Mouse (Mus musculus): ENCODE measurements around the gene Nisch.

Nisch gene

GRCm38 (mm10) chr14:31216846-31217245 lies at the start of gene Nisch:
Nisch (minus strand) TSS chr14:31216946.
- DNase-seq, result no peak

DNA sequence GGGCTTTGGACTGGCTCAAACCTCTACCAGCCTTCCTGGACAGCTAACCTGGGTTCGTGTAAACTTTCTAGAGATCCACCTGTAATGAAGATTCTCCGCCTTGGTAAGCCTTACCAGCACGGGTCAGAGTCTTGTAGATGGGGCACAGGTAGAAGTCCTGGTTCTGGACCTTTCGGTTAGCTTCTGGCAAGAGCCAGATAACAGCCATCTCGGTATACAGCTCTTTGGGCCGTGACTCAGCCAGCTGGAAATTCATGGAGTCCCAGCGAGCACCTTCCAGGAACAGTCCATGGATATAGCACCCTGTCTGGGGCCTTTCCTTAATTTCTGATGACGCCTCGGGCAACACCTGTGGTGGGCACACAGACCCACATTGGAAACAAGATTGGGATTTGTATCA lies 44.2 kb upstream of the Nisch start:
- DNase-seq, result no peak

- no peak for DNase-seq
Measured at GRCm38 (mm10) chr14:31260374-31260773, 43.6 kb upstream of the Nisch start.

GRCm38 (mm10) chr14:31258476-31259050 lies 41.8 kb upstream of the Nisch start:
- no peak for DNase-seq

- no peak for DNase-seq
Measured at GRCm38 (mm10) chr14:31252091-31252490, 35.3 kb upstream of the Nisch start.

DNA sequence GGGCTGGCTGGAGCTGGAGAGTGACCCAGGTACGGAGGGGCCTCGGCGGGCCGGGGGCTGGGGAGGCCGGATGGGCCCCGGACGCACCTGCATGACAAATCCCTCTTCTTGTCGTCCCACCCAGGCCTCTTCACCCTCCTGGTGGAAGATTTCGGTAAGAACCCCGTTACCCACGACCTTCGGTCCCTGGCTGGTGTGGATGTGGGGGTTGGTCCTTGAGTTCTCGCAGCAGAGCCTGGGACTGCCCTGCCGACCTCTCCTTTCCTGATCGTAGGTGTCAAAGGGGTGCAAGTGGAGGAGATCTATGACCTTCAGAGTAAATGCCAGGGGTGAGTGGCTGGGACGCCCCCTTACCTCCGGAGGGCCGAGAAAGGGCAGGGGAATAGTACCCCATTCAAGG lies 34.9 kb upstream of the Nisch start:
- no peak for DNase-seq

DNA sequence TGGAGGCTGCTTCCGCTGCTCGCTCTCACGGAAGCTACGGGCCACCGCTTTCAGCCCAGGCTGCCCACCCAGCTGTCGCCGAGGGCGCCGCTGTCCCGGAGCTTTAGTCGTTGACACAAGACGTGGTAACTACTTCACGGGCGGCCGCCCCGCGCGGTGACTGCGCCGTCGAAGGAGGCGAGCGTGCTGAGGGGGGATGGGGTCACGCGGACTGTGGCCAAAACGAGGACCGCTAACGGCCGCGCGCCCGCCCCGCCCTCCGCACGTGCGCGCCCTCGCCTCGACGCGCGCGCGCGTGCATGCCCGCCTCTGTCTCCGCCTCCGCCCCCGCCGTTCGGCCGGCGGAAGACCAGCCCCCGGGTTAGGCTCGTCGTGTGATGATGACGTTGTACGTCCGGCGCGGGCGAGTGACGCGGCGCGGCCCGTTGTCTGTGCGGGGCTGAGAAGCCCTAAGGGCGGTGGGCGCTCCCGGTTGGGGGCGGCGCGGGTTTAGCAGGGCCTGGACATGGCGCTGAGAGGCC lies 34.4 kb upstream of the Nisch start, which contains the start of the genes Phf7 and Bap1:
TSS of gene Phf7 (minus strand) at position 234 of the 521 bp plus-strand sequence.
TSS of gene Bap1 (plus strand) at position 367 of the 521 bp plus-strand sequence.
- peak; percentile 96 for DNase-seq

DNA sequence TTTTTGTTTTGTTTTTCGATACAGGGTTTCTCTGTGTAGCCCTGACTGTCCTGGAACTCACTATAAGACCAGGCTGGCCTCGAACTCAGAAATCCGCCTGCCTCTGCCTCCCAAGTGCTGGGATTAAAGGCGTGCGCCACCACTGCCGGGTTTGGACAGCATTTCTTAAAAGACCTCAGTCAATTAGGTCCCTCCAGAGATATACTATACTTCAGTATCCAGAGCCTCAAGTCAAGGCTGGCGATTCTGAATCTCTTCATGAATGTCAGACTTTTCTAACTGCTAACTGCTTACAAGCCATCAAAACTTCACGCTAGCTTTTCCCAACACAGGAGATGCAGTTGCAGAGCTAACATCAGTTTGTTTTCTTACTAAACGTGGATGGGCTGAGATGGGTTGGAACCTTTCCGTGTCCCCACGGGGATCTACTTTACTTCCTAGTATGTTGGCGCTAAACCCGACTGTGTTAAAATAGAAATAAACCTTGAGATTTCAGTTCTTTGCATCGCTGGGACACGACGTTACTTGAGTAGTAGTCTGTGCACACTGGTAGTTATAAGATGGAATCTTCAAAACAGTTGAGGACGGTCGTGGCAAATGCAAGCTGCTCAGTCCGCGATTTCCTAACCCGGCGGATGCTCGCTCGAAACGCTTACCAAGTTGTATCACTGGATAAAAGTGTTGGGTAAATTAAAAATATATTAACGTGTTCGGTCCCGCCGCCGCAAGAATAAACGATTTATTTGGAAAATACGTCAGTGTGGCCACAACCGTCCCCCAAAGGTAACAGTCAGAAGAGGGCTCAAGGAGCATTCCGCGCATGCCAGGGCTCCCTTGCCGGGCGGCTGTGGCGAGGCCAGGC lies 33.7 kb upstream of the Nisch start:
- DNase-seq, result no peak

GRCm38 (mm10) chr14:31248396-31248795 lies 31.6 kb upstream of the Nisch start:
- no peak for DNase-seq

DNA sequence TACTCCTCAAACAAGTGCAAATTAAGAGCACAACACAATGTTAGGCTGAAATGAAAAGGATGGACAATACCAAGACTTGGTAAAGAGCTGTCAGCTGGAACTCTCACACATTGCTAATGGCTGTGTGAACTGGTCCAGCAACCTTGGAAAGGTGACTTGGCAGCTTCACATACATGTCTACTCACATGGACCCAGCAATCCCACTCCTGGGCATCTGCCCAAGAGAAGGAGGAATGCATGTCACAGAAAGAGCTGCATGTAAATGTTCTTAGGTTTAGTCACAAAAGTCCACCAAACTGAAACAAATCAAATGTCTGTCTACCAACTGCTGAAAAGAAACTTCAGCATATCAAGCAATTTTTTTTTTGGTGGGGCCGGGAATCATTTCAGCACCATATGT lies 29.2 kb upstream of the Nisch start:
- DNase-seq, result no peak

GRCm38 (mm10) chr14:31244777-31245176 lies 28.0 kb upstream of the Nisch start:
- DNase-seq, result no peak

- no peak for DNase-seq
Measured at GRCm38 (mm10) chr14:31240528-31240927, 23.8 kb upstream of the Nisch start.

- no peak for DNase-seq
Measured at GRCm38 (mm10) chr14:31237101-31237882, 20.5 kb upstream of the Nisch start.

- DNase-seq, result peak; percentile 80
Measured at GRCm38 (mm10) chr14:31233996-31234591, 17.3 kb upstream of the Nisch start.

GRCm38 (mm10) chr14:31233070-31233995 lies 16.6 kb upstream of the Nisch start:
- DNase-seq, result no peak

DNA sequence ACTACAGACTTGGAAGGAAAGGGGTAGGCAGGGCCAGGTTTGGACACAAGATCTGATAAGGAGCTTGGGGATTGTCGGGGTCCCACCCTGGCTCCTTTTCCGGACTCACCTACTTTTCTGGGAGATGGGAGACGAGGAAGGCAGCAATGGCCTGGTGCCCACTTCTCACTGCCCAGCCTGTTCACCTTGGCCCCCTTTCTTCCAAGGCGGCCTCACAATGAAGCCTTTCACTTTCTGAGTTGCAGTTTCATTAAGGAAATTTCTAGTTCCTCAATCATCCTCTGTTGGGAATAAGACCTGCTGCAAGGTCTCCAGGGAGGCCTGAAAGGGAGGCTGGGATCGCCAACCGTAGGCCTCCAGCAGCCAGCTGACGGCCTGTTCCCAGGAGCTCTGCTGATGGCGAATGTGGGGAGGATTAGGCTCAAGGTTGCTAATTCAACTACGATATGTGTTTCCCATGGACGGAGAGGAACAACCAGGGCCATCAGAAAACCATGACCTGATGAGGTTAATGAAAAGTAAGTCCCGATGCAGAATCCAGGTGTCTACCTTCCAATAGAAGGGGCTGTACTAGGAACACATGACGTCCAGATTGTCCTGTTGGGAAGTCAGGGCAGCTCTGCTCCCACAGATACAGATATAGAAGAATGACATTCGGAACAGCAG lies 15.8 kb upstream of the Nisch start:
- DNase-seq, result no peak

DNA sequence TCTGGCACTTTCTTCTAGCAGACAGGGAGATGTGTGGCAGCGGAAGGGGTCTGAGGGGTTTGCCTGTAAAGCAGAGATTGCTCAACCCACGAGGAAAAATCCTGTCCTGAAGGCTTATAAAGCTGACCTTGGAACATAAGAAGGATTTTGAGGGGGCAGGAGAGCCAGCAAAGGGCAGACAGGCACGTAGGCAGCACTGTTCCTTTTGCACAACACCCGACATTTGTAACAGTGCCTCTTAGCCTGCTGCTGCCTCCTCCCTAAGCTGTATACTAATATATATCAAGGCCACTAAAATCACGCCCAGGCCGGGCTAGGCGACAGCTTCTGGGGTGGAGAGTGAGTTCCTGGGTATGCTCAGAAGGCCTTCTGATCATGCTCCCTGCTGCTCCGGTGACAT lies 13.7 kb upstream of the Nisch start:
- DNase-seq, result no peak

GRCm38 (mm10) chr14:31228234-31228633 lies 11.5 kb upstream of the Nisch start:
- DNase-seq, result no peak

DNA sequence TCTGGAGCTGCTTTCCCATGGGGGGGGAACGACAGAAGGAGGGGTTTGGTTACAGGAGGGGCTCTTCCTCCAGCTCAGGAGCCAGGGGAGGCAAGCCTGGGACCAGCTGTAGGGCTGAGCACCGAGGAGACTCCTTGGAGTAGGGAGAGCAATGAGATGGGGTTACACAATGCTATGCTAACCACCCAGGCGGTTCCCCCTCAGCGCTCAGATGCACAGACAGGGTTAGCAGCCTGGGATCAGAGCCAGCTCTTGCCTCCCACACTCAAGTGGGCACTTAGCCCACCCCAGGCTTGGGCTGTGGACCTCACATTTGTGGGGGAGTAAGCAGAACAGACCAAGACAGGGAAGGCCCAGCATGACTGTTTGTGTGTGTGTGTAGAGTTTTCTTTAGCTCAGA lies 10.2 kb upstream of the Nisch start:
- peak; percentile 48 for DNase-seq

- no peak for DNase-seq
Measured at GRCm38 (mm10) chr14:31217666-31218065, 920 bp upstream of the Nisch start, which contains the start of gene Sema3g. Sema3g (plus strand) TSS chr14:31217860.

All from right cerebral cortex, adult 18-20 months (tissue).